Mouse (Mus musculus) bone marrow, adult 2 months (tissue): ENCODE measurements around the gene Jazf1. TPM values are rescaled to one million over a fixed set of nuclear protein-coding genes. Genes with fewer than 3 reads are reported as not detected.

Source experiments
- H3K27ac ChIP-seq: fragments of 200-500 bp; 2 replicates; pipeline ENCODE4 v1.5.1; 2012; ENCODE audit warnings: low read depth, mild to moderate bottlenecking, control low read depth, inconsistent platforms, low read length; ENCODE audit not compliant: control insufficient read depth, poor library complexity, insufficient read depth
- H3K4me1 ChIP-seq: fragments of 200-500 bp; 2 replicates; pipeline ENCODE4 v1.6.1; 2011; ENCODE audit warnings: low read length; ENCODE audit not compliant: control insufficient read depth, insufficient read depth
- H3K4me3 ChIP-seq: fragments of 200-500 bp; replicated peaks from 2 replicates; pipeline ENCODE3; 2011; ENCODE audit warnings: mild to moderate bottlenecking, low read depth, low read length, control low read depth; ENCODE audit not compliant: control insufficient read depth
- CTCF ChIP-seq: fragments of 200-500 bp; IDR thresholded peaks from 2 replicates; pipeline ENCODE4 v1.5.1; 2011; ENCODE audit warnings: low read length, control low read depth; ENCODE audit not compliant: control insufficient read depth, insufficient read depth
- POLR2A ChIP-seq: fragments of 200-500 bp; IDR thresholded peaks from 2 replicates; pipeline ENCODE4 v1.6.1; 2011; ENCODE audit warnings: low read depth, mild to moderate bottlenecking, control low read depth, low read length, borderline replicate concordance; ENCODE audit not compliant: control insufficient read depth
- WGBS: fragments of 180-500 bp; shearing (Covaris S2); methylation state at CpG from one replicate; pipeline ENCODE4 v1.1.7; 2018; 5-methylcytosine and 5-hydroxymethylcytosine counted together
- polyA plus RNA-seq: library from polyadenylated mRNA; stranded (reverse); fragments of >200 nt; gene quantifications from 2 replicates; pipeline ENCODE4 v1.2.4, GENCODE M21; 2011; ENCODE audit warnings: low replicate concordance; ENCODE audit not compliant: missing spikeins, insufficient read depth, insufficient read length

Jazf1 gene
- polyA plus RNA-seq = not detected in 2 replicates

GRCm38 (mm10) chr6:53067989-53068874, at the start of gene Jazf1:
Gene Jazf1, minus strand, starts transcription at chr6:53068631.
- TF ChIP-seq POLR2A (no peak), CTCF (no peak)
- Histone ChIP-seq H3K27ac (no peak within 1 kb of the TSS), H3K4me3 (peak within 1 kb of the TSS; percentile 62), H3K4me1 (no peaks in the 10 kb centered on the region)
- 13% methylated on average over 125 of the region's 133 CpGs for WGBS

- TF ChIP-seq CTCF (no peak), POLR2A (no peak)
- 62% methylated on average over 1 of the region's 1 CpGs for WGBS
- H3K4me3 ChIP-seq = no peak overlapping the region
- no peak overlapping the region for H3K27ac ChIP-seq
- H3K4me1 ChIP-seq = no peaks in the 10 kb centered on the region; the same call in 1 of the 2 replicates
Observed at GRCm38 (mm10) chr6:53117855-53118254, 49.4 kb upstream of the Jazf1 start.

GRCm38 (mm10) chr6:53086879-53087278, 18.4 kb upstream of the Jazf1 start:
- 48% methylated on average over 4 of the region's 4 CpGs for WGBS
- Histone ChIP-seq H3K27ac (no peak overlapping the region), H3K4me3 (no peak overlapping the region), H3K4me1 (no peaks in the 10 kb centered on the region)
- TF ChIP-seq CTCF (no peak), POLR2A (no peak)

GRCm38 (mm10) chr6:53081241-53081640, 12.8 kb upstream of the Jazf1 start:
- Histone ChIP-seq H3K4me3 (no peak overlapping the region), H3K4me1 (no peaks in the 10 kb centered on the region; the same call in 1 of the 2 replicates), H3K27ac (no peak overlapping the region)
- 67% methylated on average over 4 of the region's 4 CpGs for WGBS
- TF ChIP-seq POLR2A = no peak
- no peak for TF ChIP-seq CTCF

GRCm38 (mm10) chr6:53078671-53079070, 10.2 kb upstream of the Jazf1 start:
- Histone ChIP-seq H3K4me1 (no peaks in the 10 kb centered on the region; the same call in 1 of the 2 replicates), H3K4me3 (no peak overlapping the region), H3K27ac (no peak overlapping the region)
- TF ChIP-seq POLR2A (no peak), CTCF (no peak)
- 71% methylated on average over 2 of the region's 2 CpGs for WGBS

- Histone ChIP-seq H3K4me3 (no peak overlapping the region), H3K27ac (no peak overlapping the region), H3K4me1 (no peaks in the 10 kb centered on the region)
- 77% methylated on average over 6 of the region's 6 CpGs for WGBS
- no peak for TF ChIP-seq POLR2A
- no peak for TF ChIP-seq CTCF
Observed at GRCm38 (mm10) chr6:53071732-53072131, 3.3 kb upstream of the Jazf1 start.

- Histone ChIP-seq H3K27ac (no peak overlapping the region), H3K4me3 (no peak overlapping the region), H3K4me1 (no peaks in the 10 kb centered on the region)
- TF ChIP-seq POLR2A (no peak), CTCF (no peak)
- 57% methylated on average over 5 of the region's 5 CpGs for WGBS
Observed at GRCm38 (mm10) chr6:53069976-53070575, 1.6 kb upstream of the Jazf1 start.

- TF ChIP-seq CTCF = no peak
- TF ChIP-seq POLR2A = no peak
- H3K27ac ChIP-seq = no peak overlapping the region
- peak overlapping the region; percentile 16 for H3K4me3 ChIP-seq
- 15% methylated on average over 6 of the region's 6 CpGs for WGBS
- no peaks in the 10 kb centered on the region for H3K4me1 ChIP-seq
Observed at GRCm38 (mm10) chr6:53068875-53069178, 396 bp upstream of the Jazf1 start.
